Mouse (Mus musculus): ENCODE measurements around the gene Arhgap10. TPM values are rescaled to one million over a fixed set of nuclear protein-coding genes. Genes with fewer than 3 reads are reported as not detected.
A peak's percentile ranks its signal among the peaks of the same experiment; 100 is the strongest.

The Arhgap10 gene
- polyA plus RNA-seq, 1 experiment from 2014 or later = 19.7 TPM

DNA sequence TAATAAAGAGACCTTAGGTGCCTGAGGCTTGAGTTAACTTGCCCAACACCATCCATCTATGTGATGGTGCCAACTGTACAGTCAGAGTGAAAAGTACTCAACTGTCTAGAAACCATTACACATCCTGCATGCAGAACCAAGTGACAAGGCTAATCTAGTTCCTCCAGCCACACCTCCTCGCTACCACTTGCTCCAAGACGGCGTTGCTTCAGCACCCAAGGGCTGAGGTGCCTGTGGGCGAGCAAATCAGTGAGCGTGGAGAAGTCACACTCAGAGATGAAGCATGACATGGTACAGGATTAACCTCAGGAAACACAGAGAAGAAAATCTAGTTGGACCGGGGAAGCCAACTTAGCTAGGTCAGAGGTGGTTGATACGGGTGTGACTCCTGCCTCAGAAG lies 8.7 kb downstream of the Arhgap10 start:
- H3K4me1 ChIP-seq (replicated peaks; ENCODE audit: control insufficient read depth, insufficient read depth, low read length) = no peaks in the 10 kb centered on the region

DNA sequence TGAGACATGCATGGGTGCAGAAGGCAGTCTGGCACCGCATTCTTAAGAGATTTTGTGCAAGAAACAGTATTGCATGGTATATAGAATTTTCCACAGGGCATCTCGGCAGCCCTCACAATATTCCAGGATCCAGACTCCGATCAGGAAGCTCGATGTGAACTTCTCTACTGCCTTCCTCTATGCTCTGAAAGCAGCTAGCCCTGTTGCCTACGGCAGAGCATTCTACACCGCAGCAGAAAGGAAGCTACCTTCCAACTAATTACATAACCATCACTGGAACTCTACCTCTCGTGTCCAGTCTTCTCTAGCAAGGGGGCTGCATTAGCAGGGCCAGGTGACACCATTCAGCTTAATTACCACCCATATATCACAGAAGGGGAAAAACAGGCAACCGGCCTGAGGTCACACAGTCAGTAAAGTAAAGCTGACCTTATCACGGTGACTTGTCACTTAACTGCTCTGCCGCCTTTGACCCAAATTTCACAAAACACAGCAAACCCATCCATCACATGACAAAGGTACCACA lies 10.2 kb downstream of the Arhgap10 start:
- H3K27ac ChIP-seq (ENCODE audit: low read depth, low read length) = no peak overlapping the region

More for the DNA sequence above, 8.7 kb downstream of the Arhgap10 start:
- peak; percentile 22; the same call in 1 of the 2 replicates for ATAC-seq
- H3K27ac ChIP-seq (ENCODE audit: low read depth, low read length) = no peak overlapping the region
- H3K36me3 ChIP-seq (ENCODE audit: control insufficient read depth, insufficient read depth) = no peaks in the 10 kb centered on the region
- no peak overlapping the region for H3K9ac ChIP-seq (ENCODE audit: low read depth, low read length)
- no peak for TF ChIP-seq CTCF (IDR thresholded peaks at IDR 0.05; ENCODE audit: low read depth)
- H3K4me2 ChIP-seq (replicated peaks; ENCODE audit: low read depth) = no peak overlapping the region
- 65% methylated on average over 7 of the region's 7 CpGs for WGBS
- H3K9me3 ChIP-seq (ENCODE audit: control insufficient read depth) = no peaks in the 10 kb centered on the region
- no peaks in the 10 kb centered on the region for H3K27me3 ChIP-seq (replicated peaks; ENCODE audit: control insufficient read depth, insufficient read depth, low read length)
- H3K4me3 ChIP-seq (ENCODE audit: low read depth, low read length) = no peak overlapping the region

DNA sequence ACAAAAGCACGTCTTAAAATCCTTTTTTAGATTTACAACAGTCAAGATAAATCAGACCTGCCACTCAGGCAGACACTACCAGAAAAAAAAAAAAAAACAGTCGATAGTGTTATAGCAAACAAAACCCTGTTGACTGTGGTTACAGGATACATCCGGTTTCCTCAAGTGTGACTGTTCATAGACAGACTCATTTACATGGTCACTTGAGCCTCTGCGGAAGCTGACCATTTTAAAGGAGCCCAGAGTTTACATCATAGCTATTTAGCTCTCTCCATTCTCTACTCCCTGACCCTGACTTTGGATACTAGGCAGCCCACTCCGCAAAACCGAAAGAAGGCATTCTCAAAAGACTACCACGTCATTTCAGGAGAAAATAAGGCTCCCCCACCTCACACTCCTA lies 11.2 kb downstream of the Arhgap10 start:
- no peak for ATAC-seq
- H3K27ac ChIP-seq (ENCODE audit: low read depth, low read length) = no peak overlapping the region
- no peaks in the 10 kb centered on the region for H3K36me3 ChIP-seq (ENCODE audit: control insufficient read depth, insufficient read depth)
- no peak overlapping the region for H3K4me2 ChIP-seq (replicated peaks; ENCODE audit: low read depth)
- H3K27me3 ChIP-seq (replicated peaks; ENCODE audit: control insufficient read depth, insufficient read depth, low read length) = no peaks in the 10 kb centered on the region
- H3K4me3 ChIP-seq (ENCODE audit: low read depth, low read length) = no peak overlapping the region
- no peaks in the 10 kb centered on the region for H3K9me3 ChIP-seq (ENCODE audit: control insufficient read depth)
- H3K9ac ChIP-seq (ENCODE audit: low read depth, low read length) = no peak overlapping the region
- TF ChIP-seq CTCF (IDR thresholded peaks at IDR 0.05; ENCODE audit: low read depth) = no peak
- H3K4me1 ChIP-seq (replicated peaks; ENCODE audit: control insufficient read depth, insufficient read depth, low read length) = no peaks in the 10 kb centered on the region
- WGBS = 55% methylated on average over 7 of the region's 7 CpGs

More for the DNA sequence above, 10.2 kb downstream of the Arhgap10 start:
- no peaks in the 10 kb centered on the region for H3K36me3 ChIP-seq (ENCODE audit: control insufficient read depth, insufficient read depth)
- 73% methylated on average over 10 of the region's 10 CpGs for WGBS
- no peak overlapping the region for H3K4me2 ChIP-seq (replicated peaks; ENCODE audit: low read depth)
- H3K9me3 ChIP-seq (ENCODE audit: control insufficient read depth) = no peaks in the 10 kb centered on the region
- H3K4me1 ChIP-seq (replicated peaks; ENCODE audit: control insufficient read depth, insufficient read depth, low read length) = no peaks in the 10 kb centered on the region
- no peaks in the 10 kb centered on the region for H3K27me3 ChIP-seq (replicated peaks; ENCODE audit: control insufficient read depth, insufficient read depth, low read length)
- H3K4me3 ChIP-seq (ENCODE audit: low read depth, low read length) = no peak overlapping the region
- no peak for TF ChIP-seq CTCF (IDR thresholded peaks at IDR 0.05; ENCODE audit: low read depth)
- H3K9ac ChIP-seq (ENCODE audit: low read depth, low read length) = no peak overlapping the region
- no peak for ATAC-seq

DNA sequence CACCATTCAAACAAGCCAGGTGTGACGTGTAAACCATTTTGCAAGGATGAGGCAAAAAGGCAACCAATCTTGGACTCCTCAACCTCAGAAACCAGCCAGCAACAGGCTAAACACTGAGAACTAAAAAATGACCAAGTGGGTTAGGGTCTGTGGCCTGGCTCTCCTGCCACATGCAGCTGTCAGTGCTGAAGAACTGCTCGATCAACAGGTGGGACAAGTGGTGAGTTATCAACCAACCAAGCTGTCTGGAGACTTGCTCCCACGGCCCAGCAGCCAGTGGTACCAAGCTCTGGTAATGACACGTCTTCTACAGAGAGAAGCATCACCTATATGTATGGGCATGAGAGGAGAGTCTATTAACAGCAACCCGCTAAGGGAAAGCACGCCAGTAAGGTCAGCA lies 15.2 kb downstream of the Arhgap10 start:
- Histone ChIP-seq H3K4me1 (replicated peaks; ENCODE audit: control insufficient read depth, insufficient read depth, low read length) (no peaks in the 10 kb centered on the region), H3K9me3 (ENCODE audit: control insufficient read depth) (no peaks in the 10 kb centered on the region), H3K4me3 (ENCODE audit: low read depth, low read length) (no peak overlapping the region), H3K27ac (ENCODE audit: low read depth, low read length) (no peak overlapping the region), H3K4me2 (replicated peaks; ENCODE audit: low read depth) (no peak overlapping the region), H3K27me3 (replicated peaks; ENCODE audit: control insufficient read depth, insufficient read depth, low read length) (no peaks in the 10 kb centered on the region), H3K36me3 (ENCODE audit: control insufficient read depth, insufficient read depth) (no peaks in the 10 kb centered on the region), H3K9ac (ENCODE audit: low read depth, low read length) (no peak overlapping the region)
- ATAC-seq = no peak
- TF ChIP-seq CTCF (IDR thresholded peaks at IDR 0.05; ENCODE audit: low read depth) = no peak
- WGBS = 85% methylated on average over 6 of the region's 6 CpGs

DNA sequence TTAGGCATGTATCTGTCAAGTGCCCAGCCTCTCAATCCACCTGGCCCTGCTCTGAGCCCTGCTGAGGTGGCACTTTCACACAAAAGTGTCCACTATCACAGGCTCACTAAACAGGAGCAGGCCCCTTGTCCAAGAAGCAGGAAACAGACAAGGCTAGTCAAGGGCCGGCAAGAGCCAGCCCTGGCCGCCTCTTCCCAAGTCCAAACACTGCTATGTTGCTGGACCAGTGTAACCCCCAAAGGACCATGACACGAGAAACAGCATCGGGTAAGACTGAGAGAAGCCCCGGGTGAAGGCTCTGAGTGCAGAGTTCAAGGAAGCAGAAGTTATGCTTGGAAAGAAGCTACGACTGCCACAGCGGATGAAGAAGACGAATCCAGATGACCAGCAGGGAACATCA lies 16.6 kb downstream of the Arhgap10 start:
- no peak for ATAC-seq
- WGBS = 79% methylated on average over 8 of the region's 8 CpGs
- no peaks in the 10 kb centered on the region for H3K4me1 ChIP-seq (replicated peaks; ENCODE audit: control insufficient read depth, insufficient read depth, low read length)
- no peak overlapping the region for H3K4me3 ChIP-seq (ENCODE audit: low read depth, low read length)
- H3K9ac ChIP-seq (ENCODE audit: low read depth, low read length) = no peak overlapping the region
- H3K27me3 ChIP-seq (replicated peaks; ENCODE audit: control insufficient read depth, insufficient read depth, low read length) = no peaks in the 10 kb centered on the region
- no peak overlapping the region for H3K27ac ChIP-seq (ENCODE audit: low read depth, low read length)
- no peaks in the 10 kb centered on the region for H3K9me3 ChIP-seq (ENCODE audit: control insufficient read depth)
- TF ChIP-seq CTCF (IDR thresholded peaks at IDR 0.05; ENCODE audit: low read depth) = no peak
- H3K36me3 ChIP-seq (ENCODE audit: control insufficient read depth, insufficient read depth) = no peaks in the 10 kb centered on the region
- no peak overlapping the region for H3K4me2 ChIP-seq (replicated peaks; ENCODE audit: low read depth)

DNA sequence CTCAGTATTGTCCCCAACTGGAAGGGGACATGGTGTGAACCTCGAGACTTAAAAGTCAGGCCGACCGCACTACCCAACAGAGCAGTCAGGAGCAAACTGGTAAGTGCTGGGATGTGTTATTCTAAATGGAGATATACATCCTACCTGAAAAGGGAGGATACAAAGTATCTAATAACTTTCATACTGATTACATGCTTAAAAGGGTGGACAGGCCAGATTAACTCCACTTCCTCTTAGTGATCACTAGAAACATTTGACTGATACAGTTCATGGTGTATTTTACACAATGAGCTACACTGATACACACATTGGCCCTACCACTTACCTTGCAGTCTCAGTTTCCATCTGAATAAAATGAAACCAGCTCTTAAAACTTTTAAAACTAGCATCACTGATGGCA lies 17.5 kb downstream of the Arhgap10 start:
- no peaks in the 10 kb centered on the region for H3K9me3 ChIP-seq (ENCODE audit: control insufficient read depth)
- no peaks in the 10 kb centered on the region for H3K36me3 ChIP-seq (ENCODE audit: control insufficient read depth, insufficient read depth)
- TF ChIP-seq CTCF (IDR thresholded peaks at IDR 0.05; ENCODE audit: low read depth) = no peak
- no peak overlapping the region for H3K4me3 ChIP-seq (ENCODE audit: low read depth, low read length)
- no peak overlapping the region for H3K9ac ChIP-seq (ENCODE audit: low read depth, low read length)
- no peak overlapping the region for H3K27ac ChIP-seq (ENCODE audit: low read depth, low read length)
- no peaks in the 10 kb centered on the region for H3K27me3 ChIP-seq (replicated peaks; ENCODE audit: control insufficient read depth, insufficient read depth, low read length)
- 94% methylated on average over 3 of the region's 3 CpGs for WGBS
- no peak overlapping the region for H3K4me2 ChIP-seq (replicated peaks; ENCODE audit: low read depth)
- ATAC-seq = no peak
- no peaks in the 10 kb centered on the region for H3K4me1 ChIP-seq (replicated peaks; ENCODE audit: control insufficient read depth, insufficient read depth, low read length)

GRCm38 (mm10) chr8:77497442-77497841 lies 20.3 kb downstream of the Arhgap10 start:
- H3K9me3 ChIP-seq (ENCODE audit: control insufficient read depth) = no peaks in the 10 kb centered on the region
- H3K4me2 ChIP-seq (replicated peaks; ENCODE audit: low read depth) = no peak overlapping the region
- H3K4me1 ChIP-seq (replicated peaks; ENCODE audit: control insufficient read depth, insufficient read depth, low read length) = 0 out of 2 replicates have a peak, but pooled peaks cover 4% of the 10 kb centered on the region
- no peak overlapping the region; the same call in 1 of the 2 replicates for H3K27ac ChIP-seq (ENCODE audit: low read depth, low read length)
- no peak for TF ChIP-seq CTCF (IDR thresholded peaks at IDR 0.05; ENCODE audit: low read depth)
- no peak overlapping the region for H3K9ac ChIP-seq (ENCODE audit: low read depth, low read length)
- ATAC-seq = no peak
- no peaks in the 10 kb centered on the region for H3K27me3 ChIP-seq (replicated peaks; ENCODE audit: control insufficient read depth, insufficient read depth, low read length)
- WGBS = 57% methylated on average over 2 of the region's 2 CpGs
- no peak overlapping the region for H3K4me3 ChIP-seq (ENCODE audit: low read depth, low read length)
- no peaks in the 10 kb centered on the region for H3K36me3 ChIP-seq (ENCODE audit: control insufficient read depth, insufficient read depth)
